Mouse (Mus musculus) heart, adult 2 months (tissue): ENCODE data around the gene Det1.

Experiments
- CTCF ChIP-seq: fragments of 200-600 bp; IDR thresholded peaks from 2 replicates; pipeline ENCODE4 v1.8.1; 2022; ENCODE audit warnings: antibody characterized with exemption, mild to moderate bottlenecking, moderate library complexity
- POLR2A ChIP-seq: fragments of 200-500 bp; IDR thresholded peaks from 2 replicates; pipeline ENCODE4 v1.6.1; 2011; ENCODE audit warnings: mild to moderate bottlenecking, low read depth, low read length, control low read depth; ENCODE audit not compliant: insufficient read depth

GRCm38 (mm10) chr7:78846066-78846716, 872 bp downstream of the Det1 start:
- TF ChIP-seq CTCF (no peak), POLR2A (no peak)
